Mouse (Mus musculus) embryonic facial prominence, embryonic 14.5 days (tissue): ENCODE data around the gene Anpep. TPM values are rescaled to one million over a fixed set of nuclear protein-coding genes. Genes with fewer than 3 reads are reported as not detected.
A peak's percentile ranks its signal among the peaks of the same experiment; 100 is the strongest.
"Not testable (repeated sequence)": the region's sequence is repeated elsewhere in the genome, so short reads cannot be mapped to it uniquely, and the experiment has no call there.

Experiments
- ATAC-seq: fragments of 200-750 bp; cut with Nextera tagmentation; 2 replicates; pipeline ENCODE4 v1.8.0; 2017; ENCODE audit warnings: low read depth, moderate number of reproducible peaks, moderate TSS enrichment
- DNase-seq: peaks from one replicate; pipeline ENCODE4 v3.0.0-alpha.2; 2015; ENCODE audit warnings: low spot score
- H3K27ac ChIP-seq: fragments of 300-500 bp; sonication (generic); replicated peaks from 2 replicates; pipeline ENCODE4 v1.5.1; 2014; ENCODE audit warnings: low read depth, mild to moderate bottlenecking, low read length, moderate library complexity
- H3K27me3 ChIP-seq: fragments of 300-500 bp; sonication (generic); replicated peaks from 2 replicates; pipeline ENCODE4 v1.6.1; 2014; ENCODE audit warnings: low read length; ENCODE audit not compliant: control insufficient read depth, insufficient read depth
- H3K36me3 ChIP-seq: fragments of 300-500 bp; sonication (generic); 2 replicates; pipeline ENCODE4 v1.6.1; 2014; ENCODE audit warnings: low read length, mixed read lengths; ENCODE audit not compliant: control insufficient read depth, insufficient read depth
- H3K4me1 ChIP-seq: fragments of 300-500 bp; sonication (generic); 2 replicates; pipeline ENCODE4 v1.6.1; 2014; ENCODE audit warnings: antibody characterized with exemption, low read length; ENCODE audit not compliant: control insufficient read depth, insufficient read depth
- H3K4me2 ChIP-seq: fragments of 300-500 bp; sonication (generic); 2 replicates; pipeline ENCODE4 v1.6.1; 2014; ENCODE audit warnings: low read depth, mild to moderate bottlenecking, low read length, moderate library complexity, mixed read lengths
- H3K4me3 ChIP-seq: fragments of 300-500 bp; sonication (generic); 2 replicates; pipeline ENCODE4 v1.5.1; 2014; ENCODE audit warnings: low read depth, mild to moderate bottlenecking, low read length
- H3K9ac ChIP-seq: fragments of 300-500 bp; sonication (generic); 2 replicates; pipeline ENCODE4 v1.6.1; 2014; ENCODE audit warnings: low read depth, mild to moderate bottlenecking, low read length, moderate library complexity, mixed read lengths
- H3K9me3 ChIP-seq: fragments of 300-500 bp; sonication (generic); 2 replicates; pipeline ENCODE4 v1.6.1; 2016; ENCODE audit warnings: low read length; ENCODE audit not compliant: control insufficient read depth
- WGBS: fragments of 180-500 bp; shearing (Covaris S2); extraction: QIAGEN DNeasy Blood & Tissue Kit; methylation state at CpG from one replicate; pipeline ENCODE4 v1.1.7; 2014; 5-methylcytosine and 5-hydroxymethylcytosine counted together
- polyA plus RNA-seq: library from polyadenylated mRNA; unstranded; fragments of >200 nt; fragmentation: Nextera tagmentation; extraction: Ambion mirVana; gene quantifications from 2 replicates; pipeline ENCODE4 v1.2.1, GENCODE M21; 2014

Anpep gene
- polyA plus RNA-seq, 1 experiment from 2014 or later, result 30.5 TPM

DNA sequence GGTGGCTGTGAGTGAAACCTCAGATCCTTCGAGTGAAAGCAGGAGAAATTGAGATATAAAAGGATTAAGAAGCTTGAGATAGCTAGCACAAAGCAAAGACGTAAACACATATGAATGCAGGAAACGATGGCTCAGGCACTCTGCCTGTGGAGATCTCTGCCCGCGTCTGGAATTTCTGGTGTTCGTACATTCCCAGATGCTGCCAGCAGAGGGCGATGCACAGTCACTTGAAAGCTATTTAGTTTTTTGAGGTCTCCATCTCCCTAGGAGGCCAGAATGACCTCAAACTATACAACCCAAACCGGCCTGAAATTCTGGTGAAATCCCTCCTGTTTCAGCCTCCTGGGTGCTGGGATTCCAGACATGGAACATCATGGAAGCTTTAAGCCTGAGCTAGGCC lies 61.8 kb downstream of the Anpep start:
- Histone ChIP-seq H3K27ac (no peak overlapping the region), H3K36me3 (no peaks in the 10 kb centered on the region), H3K4me3 (no peak overlapping the region), H3K9me3 (no peaks in the 10 kb centered on the region), H3K9ac (no peak overlapping the region), H3K27me3 (peaks cover 1% of the 10 kb centered on the region), H3K4me1 (no peaks in the 10 kb centered on the region), H3K4me2 (no peak overlapping the region)
- WGBS, result under 1% methylated on average over 8 of the region's 8 CpGs
- ATAC-seq (peak; percentile 48), DNase-seq (peak; percentile 72)

DNA sequence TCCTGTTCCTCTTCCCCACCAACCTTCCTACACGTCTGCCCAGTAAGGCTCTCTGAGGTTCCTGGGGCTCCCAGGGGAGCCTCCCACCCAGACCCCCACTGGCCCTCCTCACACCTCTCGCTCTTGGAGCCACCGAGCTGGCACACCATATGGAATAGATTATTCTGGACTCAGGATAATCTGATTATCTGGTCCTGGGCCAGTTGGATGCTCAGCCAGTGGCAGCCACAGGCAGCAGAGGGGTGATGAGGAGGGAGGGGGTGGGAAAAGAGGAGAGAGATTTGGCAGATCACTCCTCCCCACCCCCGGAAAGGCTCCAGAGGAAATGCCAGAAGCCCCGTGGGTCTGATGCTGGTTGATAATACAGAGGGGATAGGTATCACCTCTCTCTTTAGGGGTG lies 62.3 kb downstream of the Anpep start:
- 12% methylated on average over 5 of the region's 5 CpGs for WGBS
- no peak overlapping the region for H3K9ac ChIP-seq
- ATAC-seq (peak; percentile 39; the same call in 1 of the 2 replicates), DNase-seq (no peak)
- no peaks in the 10 kb centered on the region for H3K9me3 ChIP-seq
- no peaks in the 10 kb centered on the region for H3K36me3 ChIP-seq
- H3K4me2 ChIP-seq, result no peak overlapping the region
- H3K27ac ChIP-seq, result no peak overlapping the region
- no peak overlapping the region for H3K4me3 ChIP-seq
- no peaks in the 10 kb centered on the region for H3K4me1 ChIP-seq
- H3K27me3 ChIP-seq, result peaks cover 6% of the 10 kb centered on the region

DNA sequence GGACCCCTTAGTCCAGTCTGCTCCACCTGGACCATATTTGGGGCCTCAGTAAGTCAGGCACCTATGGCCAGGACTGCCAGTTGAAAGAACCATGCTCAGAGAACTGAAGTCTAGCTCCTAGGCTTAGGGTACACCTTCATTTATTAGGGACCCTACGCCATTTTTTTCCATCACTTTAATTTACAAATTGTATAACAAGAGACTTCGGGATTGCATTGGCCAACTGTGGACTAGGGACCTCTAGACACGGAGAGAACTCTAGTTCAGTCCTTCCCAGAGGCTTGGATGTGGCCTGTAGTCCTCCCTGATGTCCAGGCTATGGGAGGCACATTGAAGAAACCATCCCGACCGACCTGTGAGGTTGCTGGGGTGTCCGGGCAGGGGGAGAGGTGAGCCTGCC lies 67.2 kb downstream of the Anpep start, which contains the start of gene Mesp1:
Mesp1 (minus strand) TSS at position 101 of the 400 bp plus-strand sequence.
- Histone ChIP-seq H3K27ac (no peak within 1 kb of the TSS), H3K4me2 (peak within 1 kb of the TSS; percentile 89), H3K9me3 (no peaks in the 10 kb centered on the region), H3K27me3 (peaks cover 39% of the 10 kb centered on the region), H3K4me1 (peaks cover 6% of the 10 kb centered on the region; the same call in 1 of the 2 replicates), H3K36me3 (no peaks in the 10 kb centered on the region), H3K9ac (peak within 1 kb of the TSS; percentile 65), H3K4me3 (peak within 1 kb of the TSS; percentile 47)
- DNase-seq, result no peak
- ATAC-seq, result no peak
- 72% methylated on average over 6 of the region's 6 CpGs for WGBS

DNA sequence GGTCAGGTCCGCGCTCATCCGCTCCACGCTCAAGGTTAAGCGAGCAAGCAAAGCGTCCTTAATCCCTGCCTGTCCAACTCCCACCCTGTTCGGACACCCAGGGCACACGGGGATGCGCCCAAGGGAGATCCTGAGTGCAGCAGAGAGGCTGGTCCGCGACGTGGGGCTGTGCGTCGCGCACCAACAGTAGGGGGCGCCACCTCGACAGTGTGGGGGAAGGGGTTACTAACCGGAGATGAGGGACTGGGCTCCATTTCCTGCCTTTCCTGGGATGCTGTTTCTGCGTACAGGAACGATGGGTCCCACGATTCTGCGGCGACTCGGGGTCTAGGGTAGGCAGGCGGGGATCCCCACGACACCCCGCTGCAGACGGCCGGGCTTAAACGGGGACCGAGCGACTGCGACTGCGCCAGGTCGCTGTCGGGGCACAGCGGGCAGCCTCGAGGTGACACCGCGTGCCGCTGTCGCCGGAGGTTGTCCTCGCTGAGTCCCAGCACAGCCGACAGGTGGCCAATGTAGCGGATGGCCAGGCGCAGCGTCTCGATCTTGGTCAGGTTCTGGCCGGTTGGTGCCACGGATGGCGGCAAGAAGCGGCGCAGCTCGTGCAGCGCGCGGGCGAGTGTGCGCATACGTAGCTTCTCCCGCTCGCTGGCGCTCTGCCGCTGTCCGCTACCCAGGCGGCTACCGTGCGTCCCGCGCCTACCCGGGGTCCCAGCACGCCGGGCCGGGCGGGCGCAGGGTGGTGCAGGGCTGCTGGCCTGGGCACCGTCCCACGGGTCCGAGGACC lies 68.0 kb downstream of the Anpep start:
- peak; percentile 50 for ATAC-seq
- Histone ChIP-seq H3K9ac (peak overlapping the region; percentile 65), H3K4me1 (peaks cover 6% of the 10 kb centered on the region; the same call in 1 of the 2 replicates), H3K9me3 (no peaks in the 10 kb centered on the region), H3K4me3 (peak overlapping the region; percentile 47), H3K27me3 (peaks cover 39% of the 10 kb centered on the region), H3K36me3 (no peaks in the 10 kb centered on the region), H3K27ac (no peak overlapping the region), H3K4me2 (peak overlapping the region; percentile 89)
- WGBS, result 2% methylated on average over 24 of the region's 80 CpGs
- peak; percentile 44 for DNase-seq

DNA sequence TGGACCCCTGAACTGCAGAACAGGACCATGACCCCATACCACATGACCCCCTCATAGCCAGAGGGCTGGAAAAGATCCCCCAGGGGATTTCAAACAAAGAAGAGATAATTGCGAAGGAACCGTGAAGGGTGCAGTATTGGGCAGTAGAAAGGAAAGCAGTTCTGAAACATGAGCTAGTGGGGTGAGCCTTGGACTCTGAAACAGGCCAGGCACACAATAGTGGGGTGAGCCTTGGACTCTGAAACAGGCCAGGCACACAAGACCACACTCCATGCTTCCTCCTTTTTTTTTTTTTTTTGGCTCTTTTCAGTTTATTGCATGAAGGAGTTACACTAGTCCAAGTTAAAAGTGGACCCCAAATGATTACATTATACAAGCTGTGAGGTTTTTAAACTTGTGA lies 71.0 kb downstream of the Anpep start:
- H3K4me3 ChIP-seq, H3K9me3 ChIP-seq, ATAC-seq, H3K36me3 ChIP-seq, H3K9ac ChIP-seq, H3K27ac ChIP-seq, DNase-seq, H3K4me2 ChIP-seq, H3K4me1 ChIP-seq: not testable (repeated sequence)
- WGBS, result 24% methylated on average over 2 of the region's 2 CpGs
- H3K27me3 ChIP-seq, result peaks cover 39% of the 10 kb centered on the region

DNA sequence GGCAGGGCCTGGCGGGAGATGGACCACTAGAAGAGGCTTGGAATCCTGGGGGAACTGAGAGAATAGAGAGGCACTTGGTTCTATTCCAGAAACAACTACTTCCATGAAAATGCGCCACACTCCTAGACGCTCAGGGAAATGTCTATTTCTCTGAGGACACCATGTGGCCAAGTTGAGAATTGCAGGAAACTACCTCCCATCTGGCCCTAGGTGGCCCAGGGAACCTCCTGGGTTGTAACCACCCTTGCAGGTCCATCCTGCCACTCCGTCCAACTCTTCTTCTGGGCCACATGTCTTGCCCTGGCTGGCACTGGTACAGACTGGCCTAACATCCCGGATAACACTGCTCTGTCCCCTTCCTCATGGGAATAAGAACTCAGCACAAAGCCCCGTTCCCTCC lies 74.6 kb downstream of the Anpep start:
- Histone ChIP-seq H3K36me3 (no peaks in the 10 kb centered on the region), H3K4me3 (no peak overlapping the region), H3K9ac (no peak overlapping the region), H3K4me2 (no peak overlapping the region), H3K4me1 (no peaks in the 10 kb centered on the region), H3K27me3 (peaks cover 10% of the 10 kb centered on the region), H3K27ac (no peak overlapping the region), H3K9me3 (no peaks in the 10 kb centered on the region)
- WGBS, result 14% methylated on average over 6 of the region's 6 CpGs
- ATAC-seq (peak; percentile 55; the same call in 1 of the 2 replicates), DNase-seq (peak; percentile 71)

DNA sequence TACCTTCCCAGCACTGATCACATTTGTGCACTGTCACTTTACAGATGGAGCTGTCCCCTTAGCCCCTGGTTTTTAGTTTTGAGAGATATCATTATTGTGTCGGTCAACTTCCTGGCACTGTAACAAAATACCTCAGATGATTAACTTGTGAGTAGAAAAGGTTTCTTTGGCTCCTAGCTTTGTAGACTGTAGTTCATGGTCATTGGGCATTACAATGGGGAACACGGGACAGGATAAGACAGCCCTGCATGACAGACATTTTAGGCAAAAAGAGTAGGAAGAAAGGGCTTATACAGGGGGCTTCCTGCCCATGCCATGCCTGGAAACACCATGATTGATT lies 78.4 kb downstream of the Anpep start:
- H3K9me3 ChIP-seq, result no peaks in the 10 kb centered on the region
- ATAC-seq (no peak), DNase-seq (no peak)
- H3K4me2 ChIP-seq, result no peak overlapping the region
- no peaks in the 10 kb centered on the region for H3K4me1 ChIP-seq
- no peaks in the 10 kb centered on the region for H3K36me3 ChIP-seq
- H3K9ac ChIP-seq, result no peak overlapping the region
- no peaks in the 10 kb centered on the region for H3K27me3 ChIP-seq
- no peak overlapping the region for H3K4me3 ChIP-seq
- H3K27ac ChIP-seq, result no peak overlapping the region
- WGBS, result 71% methylated on average over 2 of the region's 2 CpGs

DNA sequence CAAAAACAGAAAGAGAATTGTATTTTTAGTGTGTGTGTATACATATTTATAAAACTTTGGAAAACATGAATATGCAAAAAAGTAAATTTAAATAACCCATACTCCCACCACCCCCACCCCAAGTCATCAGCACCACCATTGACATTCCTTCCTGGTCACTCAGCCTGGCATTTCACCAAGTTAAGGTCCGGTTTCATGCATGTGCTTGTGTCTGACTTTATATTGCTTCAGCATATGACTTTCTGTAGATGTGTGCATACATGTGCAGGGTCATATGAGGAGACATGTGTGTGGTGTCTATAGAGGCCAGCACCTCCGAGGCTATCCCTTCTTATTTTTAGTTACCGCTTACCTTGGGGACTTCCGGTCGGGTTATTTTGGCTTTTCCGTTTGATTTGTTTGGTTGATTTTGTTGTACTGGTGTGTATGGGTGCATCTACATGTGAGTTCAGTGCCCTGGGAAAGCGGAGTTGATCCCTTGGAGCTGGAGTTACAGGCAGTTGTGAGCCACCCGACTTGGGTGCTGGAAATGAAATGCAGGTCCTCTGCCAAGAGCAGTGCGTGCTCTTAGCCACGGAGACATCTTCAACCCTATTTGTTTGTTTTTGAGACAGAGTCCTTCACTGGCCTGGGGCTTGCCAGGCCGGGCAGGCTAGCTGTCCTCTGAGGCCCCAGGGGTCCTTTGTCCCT lies 78.9 kb downstream of the Anpep start:
- Histone ChIP-seq H3K4me3 (no peak overlapping the region), H3K4me1 (no peaks in the 10 kb centered on the region), H3K9me3 (no peaks in the 10 kb centered on the region), H3K27me3 (no peaks in the 10 kb centered on the region), H3K27ac (no peak overlapping the region), H3K36me3 (no peaks in the 10 kb centered on the region), H3K9ac (no peak overlapping the region), H3K4me2 (no peak overlapping the region)
- WGBS, result 78% methylated on average over 11 of the region's 11 CpGs
- ATAC-seq (no peak), DNase-seq (no peak)
